Comparison of ENCODE assay signal across 11 mouse cellular contexts in genomic region chr10:86203915-86204314, GRCm38 (mm10).
A peak's percentile ranks its signal among the peaks of the same experiment; 100 is the strongest.
DNase-seq lines count a peak whose midpoint lies in the region; ATAC-seq and TF ChIP-seq lines count a peak whose summit lies in the region.
"Had no signal": no experiment of that assay in that cellular context is flagged by ENCODE, and none has a peak within 500 bp of the region (broad histone marks: within the 10 kb centered on the region; RNA-seq: fewer than 3 reads in every experiment).

No protein-coding gene starts in this region.

- CTCF ChIA-PET in Patski (lab: Charles Lee), result interaction anchor here (1.6 kb wide), 1 partner anchor 25 kb away, joined by 4 read pairs; no protein-coding TSS in a partner anchor

- POLR2A ChIA-PET in Patski (lab: Charles Lee), result interaction anchor here (0.7 to 1.3 kb wide), 3 partner anchors 12 to 97 kb away, joined by 3 to 4 read pairs (median 3); no protein-coding TSS in a partner anchor

- no peak overlapping the region for H3K4me2 ChIP-seq in midbrain, embryonic 14.5 days (ENCODE audit: low read length)

- in situ Hi-C loops in Patski (cut with MboI; ENCODE audit: low pct_unique_long_range_greater_than_20kb), result no loop called here

- intact Hi-C loops in heart, postnatal 14 days (cut with DNase I), result no loop called here

- no peak overlapping the region for H3K4me3 ChIP-seq in hindbrain, embryonic 10.5 days
- H3K4me3 ChIP-seq in midbrain, embryonic 14.5 days (replicated peaks; ENCODE audit: low read depth, low read length), result no peak overlapping the region
- H3K4me3 ChIP-seq: erythroblast, embryonic 14.5 days had no signal

- no peaks in the 10 kb centered on the region for H3K4me1 ChIP-seq in hindbrain, embryonic 10.5 days (replicated peaks)
- H3K4me1 ChIP-seq in midbrain, embryonic 14.5 days (ENCODE audit: control insufficient read depth, insufficient read depth, low read length), result no peaks in the 10 kb centered on the region

- ATAC-seq in Patski, result peak; percentile 8
- no peak for ATAC-seq in midbrain, embryonic 14.5 days (ENCODE audit: low FRiP score, low TSS enrichment)
- no peak for ATAC-seq in frontal cortex, adult (ENCODE audit: low TSS enrichment)

- no peak overlapping the region for H3K9ac ChIP-seq in midbrain, embryonic 14.5 days (replicated peaks; ENCODE audit: low read length)

- no peaks in the 10 kb centered on the region for H3K36me3 ChIP-seq in hindbrain, embryonic 10.5 days
- no peaks in the 10 kb centered on the region for H3K36me3 ChIP-seq in midbrain, embryonic 14.5 days (ENCODE audit: control insufficient read depth, insufficient read depth, low read length)
- H3K36me3 ChIP-seq: G1E had no signal

- H3K27ac ChIP-seq in hindbrain, embryonic 10.5 days, result no peak overlapping the region
- H3K27ac ChIP-seq in midbrain, embryonic 14.5 days (replicated peaks; ENCODE audit: low read depth, low read length), result no peak overlapping the region

- no peaks in the 10 kb centered on the region for H3K9me3 ChIP-seq in hindbrain, embryonic 10.5 days
- no peaks in the 10 kb centered on the region for H3K9me3 ChIP-seq in midbrain, embryonic 14.5 days (ENCODE audit: control insufficient read depth, low read length)
- H3K9me3 ChIP-seq: G1E had no signal

- H3K27me3 ChIP-seq in Patski, result no peaks in the 10 kb centered on the region
- no peaks in the 10 kb centered on the region for H3K27me3 ChIP-seq in hindbrain, embryonic 10.5 days (ENCODE audit: insufficient read depth, poor library complexity, severe bottlenecking)
- H3K27me3 ChIP-seq in midbrain, embryonic 14.5 days (ENCODE audit: control insufficient read depth, insufficient read depth, low read length), result no peaks in the 10 kb centered on the region

- DNase-seq in 3T3-L1 (ENCODE audit: low read depth, low spot score) (peak; percentile 47), Patski (ENCODE audit: low read depth, low spot score) (peak; percentile 55)
- DNase-seq in cerebellum, postnatal 14 days, result peak; percentile 73 to 87
- peak; percentile 66 to 79 for DNase-seq in heart, postnatal 14 days
- no peak for DNase-seq in hindbrain, embryonic 10.5 days (ENCODE audit: low spot score)
- DNase-seq in midbrain, embryonic 14.5 days, result no peak
- DNase-seq in layer of hippocampus, adult 9-10 months (ENCODE audit: low spot score), result no peak
- DNase-seq: layer of hippocampus, postnatal 36 days had no signal

- TF ChIP-seq CTCF in Patski (IDR thresholded peaks at IDR 0.05), result no peak

Comparison
In these comparisons a context has a peak if more than half of its experiments do, and no peak if none do; other contexts are left out.
1. DNase-seq: peak in 3T3-L1 (single experiment), Patski (single experiment), cerebellum, postnatal 14 days (2 of 2) and heart, postnatal 14 days (2 of 2); none in hindbrain, embryonic 10.5 days (single experiment), midbrain, embryonic 14.5 days (single experiment) and layer of hippocampus, adult 9-10 months (single experiment).